Mouse (Mus musculus): ENCODE measurements around the gene Aox2. TPM values are rescaled to one million over a fixed set of nuclear protein-coding genes. Genes with fewer than 3 reads are reported as not detected.

Aox2 gene
- polyA plus RNA-seq (2021; fragmentation: Nextera tagmentation): not detected in 2 replicates
- long read RNA-seq, experiment 1: 0 reads
- long read RNA-seq, experiment 2: 0 reads

DNA sequence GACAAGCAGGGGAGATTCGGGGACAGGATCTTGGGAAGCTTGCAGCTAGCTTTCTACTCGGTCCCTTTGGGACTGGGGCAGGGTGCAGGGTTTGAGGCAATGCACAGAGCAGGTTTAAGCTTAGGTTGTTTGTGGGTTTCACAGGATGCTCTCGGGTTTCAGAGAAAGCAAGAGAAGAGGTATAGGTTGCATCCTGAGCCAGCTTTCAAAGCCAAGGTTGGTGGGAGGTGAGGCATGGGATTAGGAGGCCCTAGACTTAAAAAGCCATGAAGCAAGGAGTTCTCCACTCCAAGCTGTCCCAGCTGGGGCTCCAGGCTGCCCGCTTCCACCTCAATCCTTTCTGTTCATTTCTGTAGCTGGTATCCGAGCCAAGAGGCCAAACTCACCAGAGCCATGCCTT, at the start of gene Aox2:
Gene Aox2 (plus strand): TSS at position 301 of the 400 bp plus-strand sequence.

DNA sequence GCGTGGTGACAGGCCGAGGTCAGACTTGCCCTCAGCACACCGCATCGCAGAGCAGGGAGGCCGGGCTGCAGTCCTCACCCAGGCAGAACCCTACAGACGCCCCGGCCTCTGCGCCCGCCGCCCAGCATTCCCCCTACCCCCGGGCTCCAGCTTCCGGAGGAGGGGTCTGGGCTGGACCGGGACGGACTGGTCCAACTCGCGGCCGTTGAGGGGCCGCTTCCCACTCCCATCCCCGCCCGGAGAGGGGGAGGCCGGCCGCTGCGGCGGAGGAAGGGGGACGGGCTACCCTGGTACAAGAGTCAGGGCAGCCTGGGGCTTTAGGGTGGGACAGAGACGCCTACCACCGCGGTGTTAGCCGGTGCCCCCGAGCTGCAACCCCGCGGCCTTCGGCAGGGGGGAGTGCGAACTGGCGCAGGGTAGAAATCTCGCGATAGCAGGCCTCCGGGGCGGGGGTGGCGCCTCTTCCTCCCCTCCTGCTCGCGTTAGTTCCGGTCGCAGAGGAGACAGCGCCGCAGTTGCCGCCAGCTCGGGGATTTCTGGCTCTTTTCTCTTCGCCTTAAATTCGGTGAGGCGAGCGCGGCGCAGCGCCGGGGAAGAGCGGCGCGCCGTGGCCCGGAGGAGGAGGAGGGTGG, 114.6 kb downstream of the Aox2 start, which contains the start of gene Bzw1:
Gene Bzw1 (plus strand): TSS at position 247 of the 632 bp plus-strand sequence.

DNA sequence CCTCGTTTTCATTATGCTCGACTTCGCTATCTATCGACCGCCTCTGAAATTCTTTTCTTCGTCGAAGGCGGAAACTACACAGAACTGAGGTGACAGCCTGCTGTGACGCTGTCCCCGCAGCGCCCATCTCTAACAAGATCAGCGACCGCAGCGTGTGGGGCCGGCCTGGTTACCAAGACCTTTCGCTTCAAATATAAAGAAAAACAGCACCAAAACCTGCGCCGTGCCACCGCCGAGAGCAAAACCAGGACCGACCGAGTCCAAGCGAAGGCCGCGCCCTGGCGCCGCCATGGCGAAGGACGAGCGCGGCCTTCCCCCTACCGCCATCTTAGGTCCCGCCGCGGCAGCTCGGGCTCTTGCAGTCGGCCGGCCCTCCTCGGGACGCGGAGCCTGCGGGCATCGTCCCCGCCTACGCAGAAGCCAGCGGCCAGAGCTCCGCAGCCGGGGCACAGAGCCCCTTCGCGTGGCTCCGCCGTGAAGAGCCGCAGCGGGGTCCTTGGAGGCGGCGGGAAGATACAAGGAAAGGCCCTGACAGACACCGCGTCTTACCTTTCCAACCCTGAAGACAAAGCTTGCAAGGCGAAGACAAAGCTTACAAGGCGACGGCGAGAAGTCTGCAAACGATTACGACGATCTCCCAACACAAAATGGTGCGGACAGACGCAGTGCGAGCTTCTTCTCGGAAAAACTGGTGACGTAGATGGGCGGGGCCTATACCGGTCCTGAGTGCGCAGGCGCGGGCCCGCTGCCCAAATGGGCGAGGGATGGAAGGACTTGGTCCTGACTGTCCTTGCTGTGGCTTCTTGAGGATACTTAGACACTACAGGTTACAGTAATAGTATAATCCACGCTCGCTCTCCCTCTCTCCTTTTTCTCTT, 145.5 kb downstream of the Aox2 start, which contains the start of gene Clk1:
Gene Clk1 (minus strand): TSS at position 696 of the 878 bp plus-strand sequence.

Other genes with a start within 250 kb of the Aox2 start
- 0.44 and 1.1 TPM in 2 replicates for gene Aox1, start 248.4 kb upstream of the Aox2 start, polyA plus RNA-seq (2021; fragmentation: Nextera tagmentation)
- gene Aox3, start 165.2 kb upstream of the Aox2 start, polyA plus RNA-seq (2021; fragmentation: Nextera tagmentation): 0.64 and 0.79 TPM in 2 replicates
- 0.20 and 0.89 TPM in 2 replicates for gene Aox4, start 67.9 kb upstream of the Aox2 start, polyA plus RNA-seq (2021; fragmentation: Nextera tagmentation)
- gene Bzw1, start 114.6 kb downstream of the Aox2 start, polyA plus RNA-seq (2021; fragmentation: Nextera tagmentation): 66.7 and 86.2 TPM in 2 replicates
- gene Clk1, start 145.7 kb downstream of the Aox2 start, polyA plus RNA-seq (2021; fragmentation: Nextera tagmentation): 9.7 and 13.7 TPM in 2 replicates
- 16.0 and 18.0 TPM in 2 replicates for gene Nif3l1, start 166.8 kb downstream of the Aox2 start, polyA plus RNA-seq (2021; fragmentation: Nextera tagmentation)
- gene Ppil3, start 167.2 kb downstream of the Aox2 start, polyA plus RNA-seq (2021; fragmentation: Nextera tagmentation): 42.1 and 43.6 TPM in 2 replicates
- 20.8 and 26.1 TPM in 2 replicates for gene Orc2, start 226.8 kb downstream of the Aox2 start, polyA plus RNA-seq (2021; fragmentation: Nextera tagmentation)

Measured in layer of hippocampus, adult 6 months (tissue).